Mouse (Mus musculus) urinary bladder, adult 18-20 months (tissue): ENCODE measurements around the gene Anapc16.
A peak's percentile ranks its signal among the peaks of the same experiment; 100 is the strongest.

Source experiments
- DNase-seq, 2 experiments: peaks; one replicate each; pipeline ENCODE4 v3.0.0; 2022; ENCODE audit warnings: low spot score in 2 of 2, mixed read lengths in 2 of 2

The Anapc16 gene

DNA sequence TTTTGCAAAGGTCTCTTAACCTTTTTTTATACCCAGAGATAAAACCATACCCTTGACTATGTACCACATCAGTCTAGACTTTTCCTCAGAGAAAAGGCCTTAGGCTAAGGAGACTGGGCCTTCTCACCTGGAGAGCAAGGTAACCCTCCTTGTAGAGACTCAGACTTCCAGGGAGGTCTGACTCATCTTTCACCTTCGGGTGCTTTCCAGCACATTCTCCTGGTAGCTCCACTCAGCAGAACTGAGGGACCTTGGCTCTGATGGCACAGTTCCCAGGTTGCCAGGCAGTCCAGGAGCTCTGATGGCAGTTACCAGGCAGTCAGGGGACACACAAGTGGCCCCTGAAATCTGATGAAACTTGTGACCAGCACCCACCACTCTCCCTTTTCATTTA is 53.7 kb downstream of the Anapc16 start:
- no peak for DNase-seq

- DNase-seq: no peak
Measured at GRCm38 (mm10) chr10:59948363-59949254, 54.3 kb downstream of the Anapc16 start.

DNA sequence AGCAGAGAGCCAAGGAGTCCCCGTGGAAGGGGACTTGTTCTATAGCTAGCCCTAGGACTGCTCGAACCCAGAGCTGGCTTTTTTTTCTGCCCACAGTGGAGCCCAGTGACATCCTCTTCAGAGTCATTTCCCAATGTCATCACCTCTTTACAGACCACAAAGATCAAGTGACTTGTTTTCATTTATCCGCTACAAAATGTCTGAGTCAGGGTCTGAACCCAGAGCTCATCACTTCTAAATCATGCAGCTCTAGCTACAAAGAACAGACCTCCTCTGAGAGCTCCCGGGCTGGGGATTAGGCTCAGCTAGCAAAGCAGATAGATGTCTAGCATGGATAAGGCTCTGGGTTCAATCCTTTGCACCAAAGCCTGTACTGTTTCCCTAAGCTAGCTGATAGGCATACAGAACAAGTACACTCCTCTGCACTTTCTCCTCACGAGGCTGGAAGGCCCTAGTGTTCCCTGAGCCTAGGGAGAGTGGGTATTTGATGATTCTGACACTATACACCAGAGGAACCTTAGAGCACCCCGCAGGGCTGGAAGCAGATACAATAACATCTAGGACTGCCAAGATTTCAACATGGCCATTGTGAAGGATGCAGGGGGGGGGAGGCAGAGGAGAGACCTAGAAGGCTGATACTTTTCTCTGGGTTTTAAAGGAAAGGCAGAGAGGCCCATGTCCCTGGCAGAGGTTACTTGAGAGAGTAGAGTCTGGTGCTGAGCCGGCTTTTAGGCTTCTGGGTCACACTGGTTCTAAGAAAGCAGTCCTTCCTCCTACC is 55.5 kb downstream of the Anapc16 start:
- DNase-seq: no peak

GRCm38 (mm10) chr10:59946362-59946761 is 56.6 kb downstream of the Anapc16 start:
- DNase-seq: no peak

- DNase-seq: no peak
Measured at GRCm38 (mm10) chr10:59945416-59945815, 57.5 kb downstream of the Anapc16 start.

DNA sequence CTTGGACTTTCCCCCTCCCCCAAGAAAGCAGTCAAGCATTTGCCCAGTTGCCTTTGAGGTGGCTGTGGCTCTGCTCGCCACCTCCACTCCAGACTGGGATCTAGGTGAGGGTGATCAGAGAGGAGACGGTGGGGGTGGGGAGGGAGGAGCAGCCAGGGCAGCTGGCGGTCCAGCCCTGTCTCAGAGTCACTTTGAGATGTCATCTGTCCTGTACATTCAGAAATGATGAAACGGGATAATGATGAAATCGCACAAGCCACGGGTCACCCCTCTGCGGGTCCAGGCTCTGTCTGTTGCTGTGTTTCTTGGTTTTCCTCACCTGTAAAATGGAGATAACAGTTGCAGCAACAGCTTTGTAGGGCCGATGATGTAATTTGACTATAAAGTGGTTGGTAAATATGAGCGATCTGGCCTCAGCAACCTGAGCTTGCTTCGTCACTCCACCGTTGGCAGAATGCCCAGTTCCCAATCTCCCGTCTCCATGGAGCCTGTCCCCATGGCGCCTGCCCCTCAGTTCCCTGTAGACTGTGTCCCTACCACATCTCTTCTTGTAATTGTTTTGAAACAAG is 59.4 kb downstream of the Anapc16 start:
- peak; percentile 71 to 84 for DNase-seq

DNA sequence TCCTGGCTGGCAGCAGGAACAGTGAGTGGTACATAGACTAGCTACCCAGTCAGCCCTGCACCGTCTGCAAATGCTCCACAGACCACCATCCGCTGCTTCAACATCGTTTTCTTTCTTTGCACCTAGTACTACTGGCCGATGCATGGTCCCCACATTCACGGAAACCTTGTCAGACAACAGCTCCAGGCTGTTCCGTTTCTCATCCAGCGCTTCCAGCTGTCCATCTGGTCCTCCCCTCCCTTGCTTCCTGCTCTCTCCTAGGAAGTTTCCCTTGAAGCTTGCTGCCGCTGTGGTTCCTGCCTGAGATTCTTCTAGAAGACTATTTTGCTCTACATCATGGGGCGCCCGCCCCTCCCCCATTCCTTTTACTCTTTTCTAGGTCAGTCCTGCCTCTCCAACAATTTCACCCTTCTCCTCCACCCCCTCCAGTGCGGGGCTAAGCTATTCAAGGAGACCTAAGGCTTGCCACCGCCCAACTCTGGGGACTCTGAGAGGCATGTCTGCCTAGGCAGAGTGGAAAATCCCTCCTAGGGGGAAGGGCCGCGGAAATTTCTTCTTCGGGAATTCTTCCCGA is 60.0 kb downstream of the Anapc16 start:
- no peak for DNase-seq

- no peak for DNase-seq
Measured at GRCm38 (mm10) chr10:59942281-59942846, 60.6 kb downstream of the Anapc16 start.

GRCm38 (mm10) chr10:59939081-59939480 is 63.9 kb downstream of the Anapc16 start:
- DNase-seq: no peak

DNA sequence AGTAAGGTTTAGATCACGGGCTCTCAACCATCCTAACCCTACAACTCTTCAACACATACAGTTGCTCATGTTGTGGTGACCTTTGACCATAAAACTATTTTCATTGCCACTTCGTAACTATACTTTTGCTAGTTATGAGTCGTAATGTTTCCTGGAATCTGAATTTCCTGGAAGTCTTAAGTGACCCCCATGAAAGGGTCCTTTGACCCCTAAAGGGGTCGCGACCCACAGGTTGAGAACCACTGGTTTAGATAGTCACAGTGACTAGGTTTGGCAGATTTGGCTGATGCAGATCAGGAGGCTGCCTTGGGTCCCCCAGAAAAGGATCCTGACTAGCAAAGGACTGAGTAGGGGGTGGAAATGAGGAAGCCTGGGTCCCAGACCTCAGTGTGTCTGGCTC is 64.3 kb downstream of the Anapc16 start:
- no peak for DNase-seq
